Mouse (Mus musculus) hindbrain, embryonic 10.5 days (tissue): ENCODE results near the gene Allc. TPM values are rescaled to one million over a fixed set of nuclear protein-coding genes. Genes with fewer than 3 reads are reported as not detected.

ENCODE experiments used
- DNase-seq: peaks from one replicate; pipeline ENCODE4 v3.0.0-alpha.2; 2017; ENCODE audit warnings: low spot score
- H3K27ac ChIP-seq: fragments of 300-500 bp; sonication (generic); 2 replicates; pipeline ENCODE4 v1.5.1; 2016; ENCODE audit warnings: mild to moderate bottlenecking, moderate library complexity
- H3K27me3 ChIP-seq: fragments of 300-500 bp; sonication (generic); 2 replicates; pipeline ENCODE4 v1.6.1; 2016; ENCODE audit warnings: mild to moderate bottlenecking; ENCODE audit not compliant: poor library complexity, insufficient read depth, severe bottlenecking
- H3K36me3 ChIP-seq: fragments of 300-500 bp; sonication (generic); 2 replicates; pipeline ENCODE4 v1.6.1; 2016; ENCODE audit warnings: mild to moderate bottlenecking, moderate library complexity
- H3K4me1 ChIP-seq: fragments of 300-500 bp; sonication (generic); replicated peaks from 2 replicates; pipeline ENCODE4 v1.6.1; 2016; ENCODE audit warnings: mild to moderate bottlenecking
- H3K4me3 ChIP-seq: fragments of 300-500 bp; sonication (generic); 2 replicates; pipeline ENCODE4 v1.5.1; 2016; ENCODE audit warnings: mild to moderate bottlenecking, moderate library complexity
- H3K9me3 ChIP-seq: fragments of 300-500 bp; sonication (generic); 2 replicates; pipeline ENCODE4 v1.6.1; 2016; ENCODE audit warnings: mild to moderate bottlenecking, moderate library complexity
- WGBS: fragments of 180-500 bp; shearing (Covaris S2); methylation state at CpG from one replicate; pipeline ENCODE4 v1.1.7; 2016; 5-methylcytosine and 5-hydroxymethylcytosine counted together
- polyA plus RNA-seq: library from polyadenylated mRNA; unstranded; fragments of >200 nt; fragmentation: Nextera tagmentation; extraction: Ambion mirVana; gene quantifications from 2 replicates; pipeline ENCODE4 v1.2.1, GENCODE M21; 2016

The Allc gene
- polyA plus RNA-seq, 1 experiment from 2014 or later = not detected

DNA sequence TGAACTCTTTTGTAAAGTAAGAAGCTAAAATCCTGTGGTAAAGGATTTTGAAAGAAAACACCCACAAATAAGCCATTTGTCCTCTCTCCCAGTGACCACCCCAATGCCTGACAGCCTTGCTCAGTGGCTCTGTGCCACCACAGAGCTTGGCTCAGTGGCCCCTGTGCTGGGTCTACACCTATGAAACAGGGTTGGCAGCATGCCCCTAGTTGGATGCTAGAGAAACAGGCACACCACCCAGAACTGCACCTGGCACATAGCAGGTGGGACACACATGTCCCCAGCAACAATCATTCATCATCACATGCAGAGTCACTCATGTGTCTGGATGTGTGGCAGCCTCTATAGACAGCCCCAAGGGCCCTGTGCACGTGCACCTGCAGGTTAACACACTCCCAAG lies 21.2 kb upstream of the Allc start:
- no peak overlapping the region for H3K4me3 ChIP-seq
- H3K27ac ChIP-seq = no peak overlapping the region
- H3K27me3 ChIP-seq = no peaks in the 10 kb centered on the region
- DNase-seq = no peak
- H3K4me1 ChIP-seq = peaks cover 32% of the 10 kb centered on the region
- no peaks in the 10 kb centered on the region for H3K36me3 ChIP-seq
- 79% methylated on average over 1 of the region's 1 CpGs for WGBS
- no peaks in the 10 kb centered on the region for H3K9me3 ChIP-seq

GRCm38 (mm10) chr12:28602259-28602658 lies 19.9 kb upstream of the Allc start:
- WGBS = 35% methylated on average over 4 of the region's 4 CpGs
- H3K27me3 ChIP-seq = no peaks in the 10 kb centered on the region
- DNase-seq = no peak

DNA sequence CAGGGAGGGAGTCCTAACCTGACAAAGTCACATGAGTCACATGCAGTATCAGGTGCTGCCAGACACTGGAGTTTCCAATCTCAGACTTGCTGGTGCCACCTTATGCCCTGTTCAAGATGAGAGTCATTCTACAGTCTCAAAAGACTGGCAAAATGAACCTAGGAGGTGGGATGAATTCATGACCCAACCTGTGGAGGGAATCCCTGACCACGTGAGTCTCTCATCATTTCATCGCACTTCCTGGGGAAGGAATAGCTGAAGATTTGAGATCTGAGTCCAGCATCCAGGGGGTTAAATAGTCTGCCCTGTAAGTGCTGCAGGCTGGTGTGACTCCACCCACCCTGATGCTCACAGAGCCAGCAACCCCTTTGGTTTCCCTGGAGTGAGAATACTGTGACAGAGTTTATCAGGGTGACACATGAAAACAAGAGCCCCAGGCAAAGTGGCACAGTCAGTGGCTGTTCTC lies 16.2 kb upstream of the Allc start:
- no peaks in the 10 kb centered on the region for H3K36me3 ChIP-seq
- no peaks in the 10 kb centered on the region for H3K27me3 ChIP-seq
- peaks cover 23% of the 10 kb centered on the region for H3K4me1 ChIP-seq
- H3K27ac ChIP-seq = no peak overlapping the region
- no peaks in the 10 kb centered on the region for H3K9me3 ChIP-seq
- 59% methylated on average over 2 of the region's 2 CpGs for WGBS
- no peak overlapping the region for H3K4me3 ChIP-seq
- DNase-seq = no peak

More at GRCm38 (mm10) chr12:28602259-28602658, 19.9 kb upstream of the Allc start:
- no peak overlapping the region; the same call in 1 of the 2 replicates for H3K27ac ChIP-seq
- no peaks in the 10 kb centered on the region for H3K36me3 ChIP-seq
- no peaks in the 10 kb centered on the region for H3K9me3 ChIP-seq
- no peak overlapping the region for H3K4me3 ChIP-seq
- peaks cover 26% of the 10 kb centered on the region for H3K4me1 ChIP-seq

DNA sequence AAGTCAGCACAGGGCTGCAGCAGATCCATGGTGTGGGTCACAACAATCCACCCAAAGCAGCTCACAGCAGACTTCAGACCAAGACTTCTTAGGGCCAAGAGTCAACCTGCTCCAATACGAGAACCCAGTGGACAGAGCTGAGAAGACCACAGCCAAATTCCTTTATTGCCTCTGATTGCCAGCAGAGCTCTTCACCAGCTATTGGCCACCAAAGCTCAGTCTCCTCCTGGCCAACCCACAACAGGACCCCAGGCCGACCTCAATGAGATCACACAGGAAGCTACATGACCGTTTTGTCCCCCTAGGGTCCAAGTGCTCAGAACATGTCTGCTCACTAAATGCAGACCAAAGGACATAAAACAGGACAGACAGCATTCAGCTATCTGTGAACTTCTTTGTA lies 15.8 kb upstream of the Allc start:
- H3K9me3 ChIP-seq = no peaks in the 10 kb centered on the region

DNA sequence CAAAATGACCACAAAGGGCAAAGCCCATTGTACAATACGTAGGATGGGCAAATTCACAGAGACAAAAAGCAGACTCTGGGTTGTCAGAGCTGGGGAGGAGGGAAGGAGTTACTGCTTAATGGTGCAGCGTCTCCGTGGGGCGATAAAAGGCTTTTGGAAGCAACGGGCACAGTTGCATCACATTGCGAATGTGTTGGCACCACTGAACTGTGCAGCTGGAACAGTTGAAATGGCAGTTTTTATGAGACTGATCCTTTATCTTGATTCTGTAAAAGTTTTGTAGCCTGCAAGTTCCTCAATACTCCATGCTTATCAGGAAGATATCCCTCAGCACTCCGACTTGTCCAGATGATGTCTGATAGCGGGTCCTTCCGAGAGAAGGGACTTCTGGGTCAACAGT lies 15.4 kb upstream of the Allc start:
- DNase-seq = no peak
- 90% methylated on average over 9 of the region's 9 CpGs for WGBS
- peaks cover 26% of the 10 kb centered on the region for H3K4me1 ChIP-seq

More for the DNA sequence above, 15.8 kb upstream of the Allc start:
- Histone ChIP-seq H3K4me1 (peaks cover 23% of the 10 kb centered on the region), H3K4me3 (no peak overlapping the region), H3K36me3 (no peaks in the 10 kb centered on the region), H3K27me3 (no peaks in the 10 kb centered on the region), H3K27ac (no peak overlapping the region)
- DNase-seq = no peak
- WGBS = 71% methylated on average over 3 of the region's 3 CpGs

GRCm38 (mm10) chr12:28596851-28597250 lies 14.5 kb upstream of the Allc start:
- DNase-seq = no peak
- Histone ChIP-seq H3K4me1 (peaks cover 17% of the 10 kb centered on the region), H3K27me3 (0 out of 2 replicates have a peak, but pooled peaks cover 3% of the 10 kb centered on the region), H3K9me3 (no peaks in the 10 kb centered on the region), H3K36me3 (no peaks in the 10 kb centered on the region), H3K27ac (no peak overlapping the region), H3K4me3 (no peak overlapping the region)

More for the DNA sequence above, 15.4 kb upstream of the Allc start:
- H3K4me3 ChIP-seq = no peak overlapping the region
- H3K27me3 ChIP-seq = no peaks in the 10 kb centered on the region
- no peaks in the 10 kb centered on the region for H3K9me3 ChIP-seq
- H3K27ac ChIP-seq = no peak overlapping the region
- no peaks in the 10 kb centered on the region for H3K36me3 ChIP-seq

GRCm38 (mm10) chr12:28590428-28590827 lies 8.1 kb upstream of the Allc start:
- no peaks in the 10 kb centered on the region for H3K9me3 ChIP-seq
- DNase-seq = no peak
- peaks cover 34% of the 10 kb centered on the region for H3K27me3 ChIP-seq
- peaks cover 22% of the 10 kb centered on the region for H3K4me1 ChIP-seq
- 53% methylated on average over 13 of the region's 13 CpGs for WGBS
- H3K36me3 ChIP-seq = no peaks in the 10 kb centered on the region
- H3K4me3 ChIP-seq = no peak overlapping the region
- 0 out of 2 replicates have a peak overlapping the region, but pooled peaks have one; percentile 45 for H3K27ac ChIP-seq

DNA sequence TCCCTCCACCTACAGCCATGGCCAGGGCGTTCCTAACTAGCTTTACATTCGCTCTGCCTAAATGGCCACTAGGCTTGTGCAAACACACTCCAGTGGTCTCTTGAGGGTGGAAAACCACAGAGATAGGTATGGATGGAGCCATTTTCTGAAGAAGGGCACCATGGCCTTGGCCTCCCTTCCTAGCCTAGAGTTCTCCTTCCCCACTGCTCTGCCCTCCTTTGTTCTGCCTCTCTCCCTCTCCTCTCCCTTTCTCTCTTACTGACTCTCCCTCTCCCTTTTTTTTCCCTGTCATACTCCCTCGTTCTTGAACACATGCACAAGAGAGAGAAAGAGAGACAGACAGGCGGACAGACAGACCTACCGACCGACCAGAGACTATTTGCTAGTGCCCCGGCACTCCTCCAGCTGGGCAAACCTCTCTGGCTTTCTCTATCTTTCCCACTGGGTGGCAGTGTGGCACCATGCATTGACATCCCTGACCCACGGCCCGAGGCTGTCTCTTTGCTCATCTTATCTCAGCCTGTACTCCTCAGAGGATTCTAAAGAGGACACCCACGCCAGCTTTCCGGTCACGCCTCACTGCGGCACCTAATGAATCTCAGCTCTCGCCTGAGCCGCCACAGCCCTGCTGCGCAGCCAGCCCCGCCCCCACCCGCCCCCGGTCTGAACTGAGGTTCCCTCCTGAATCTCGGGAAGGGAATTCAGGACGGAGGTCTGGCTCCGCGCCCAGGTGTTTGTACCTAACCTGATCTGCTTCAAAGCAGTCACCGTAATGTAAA lies 7.0 kb upstream of the Allc start:
- Histone ChIP-seq H3K4me3 (peak overlapping the region; percentile 54), H3K27ac (peak overlapping the region; percentile 74), H3K27me3 (peaks cover 34% of the 10 kb centered on the region), H3K9me3 (no peaks in the 10 kb centered on the region), H3K4me1 (peaks cover 22% of the 10 kb centered on the region), H3K36me3 (no peaks in the 10 kb centered on the region)
- peak; percentile 82 for DNase-seq
- 10% methylated on average over 24 of the region's 24 CpGs for WGBS

DNA sequence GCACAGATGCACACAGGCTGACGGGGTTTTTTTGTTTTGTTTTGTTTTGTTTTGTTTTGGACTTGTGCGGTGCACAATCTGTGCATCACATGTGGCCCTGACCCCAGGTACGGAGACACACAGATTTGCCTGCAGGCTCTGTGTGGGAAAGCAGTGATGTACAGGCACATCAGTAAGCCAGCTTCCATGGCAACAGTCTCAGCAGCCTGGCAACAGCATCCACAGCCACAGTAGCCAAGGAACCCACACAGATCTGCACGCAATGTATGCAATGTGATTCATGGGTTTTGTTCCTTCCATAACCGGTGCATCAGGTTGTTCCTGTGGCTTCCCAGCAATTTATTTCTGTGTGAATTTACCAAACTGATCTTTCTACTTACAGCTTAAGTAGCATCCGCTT lies 5.6 kb upstream of the Allc start:
- Histone ChIP-seq H3K4me3 (no peak overlapping the region), H3K36me3 (no peaks in the 10 kb centered on the region), H3K27ac (no peak overlapping the region), H3K27me3 (peaks cover 34% of the 10 kb centered on the region), H3K4me1 (peaks cover 21% of the 10 kb centered on the region), H3K9me3 (no peaks in the 10 kb centered on the region)
- 75% methylated on average over 6 of the region's 6 CpGs for WGBS
- DNase-seq = no peak

DNA sequence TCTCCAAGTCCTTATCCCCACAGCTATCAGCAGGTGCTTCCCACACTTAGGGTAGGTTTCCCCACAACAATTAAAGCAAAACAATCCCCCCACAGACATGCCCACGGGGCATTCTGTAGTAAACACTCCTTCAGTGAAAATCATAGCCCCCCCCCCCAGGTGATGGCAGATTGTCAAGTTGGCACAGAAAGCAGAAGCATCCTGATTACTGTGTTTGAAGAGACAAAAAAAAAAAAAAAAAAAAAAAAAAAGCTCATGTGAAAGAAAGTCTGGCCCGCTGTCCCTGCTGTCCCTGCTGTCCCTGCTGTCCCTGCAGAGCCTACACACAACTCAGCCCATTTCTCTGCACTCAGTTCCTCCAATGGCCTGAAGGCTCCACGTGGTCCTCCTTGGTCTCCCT lies 1.7 kb upstream of the Allc start:
- H3K27ac ChIP-seq = no peak overlapping the region
- 0 out of 2 replicates have a peak, but pooled peaks cover 4% of the 10 kb centered on the region for H3K4me1 ChIP-seq
- peaks cover 9% of the 10 kb centered on the region for H3K27me3 ChIP-seq
- no peaks in the 10 kb centered on the region for H3K36me3 ChIP-seq
- no peak for DNase-seq
- H3K9me3 ChIP-seq = no peaks in the 10 kb centered on the region
- 60% methylated on average over 3 of the region's 3 CpGs for WGBS
- H3K4me3 ChIP-seq = no peak overlapping the region

GRCm38 (mm10) chr12:28579132-28579531 lies 3.2 kb downstream of the Allc start:
- H3K9me3 ChIP-seq = 0 out of 2 replicates have a peak, but pooled peaks cover 2% of the 10 kb centered on the region
- WGBS = 38% methylated on average over 4 of the region's 4 CpGs

DNA sequence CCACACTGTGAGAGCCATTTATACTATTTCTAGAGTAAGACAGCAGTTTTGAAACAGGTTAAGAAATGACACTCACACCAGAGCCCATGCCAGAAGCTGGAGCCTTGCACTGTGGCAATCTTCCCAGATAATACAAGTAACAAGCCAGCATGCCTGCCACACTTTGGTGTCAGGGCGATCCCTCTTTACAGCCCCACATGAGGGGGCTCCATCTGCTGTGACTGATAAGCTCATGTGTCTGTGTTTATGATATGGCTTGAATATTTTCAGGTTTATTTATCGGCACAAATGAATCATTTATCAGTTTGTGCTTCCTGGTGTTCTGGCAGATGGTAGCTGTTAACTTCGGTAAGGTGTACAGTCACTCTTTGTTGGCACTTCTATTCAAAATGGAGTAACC lies 4.2 kb downstream of the Allc start:
- no peaks in the 10 kb centered on the region for H3K36me3 ChIP-seq
- DNase-seq = no peak
- H3K9me3 ChIP-seq = 0 out of 2 replicates have a peak, but pooled peaks cover 5% of the 10 kb centered on the region
- no peak overlapping the region for H3K27ac ChIP-seq
- H3K4me1 ChIP-seq = no peaks in the 10 kb centered on the region
- no peak overlapping the region for H3K4me3 ChIP-seq
- WGBS = 93% methylated on average over 3 of the region's 3 CpGs
- H3K27me3 ChIP-seq = no peaks in the 10 kb centered on the region

More at GRCm38 (mm10) chr12:28579132-28579531, 3.2 kb downstream of the Allc start:
- DNase-seq = no peak
- no peaks in the 10 kb centered on the region for H3K4me1 ChIP-seq
- H3K27ac ChIP-seq = no peak overlapping the region
- no peaks in the 10 kb centered on the region for H3K27me3 ChIP-seq
- no peaks in the 10 kb centered on the region for H3K36me3 ChIP-seq
- no peak overlapping the region for H3K4me3 ChIP-seq

DNA sequence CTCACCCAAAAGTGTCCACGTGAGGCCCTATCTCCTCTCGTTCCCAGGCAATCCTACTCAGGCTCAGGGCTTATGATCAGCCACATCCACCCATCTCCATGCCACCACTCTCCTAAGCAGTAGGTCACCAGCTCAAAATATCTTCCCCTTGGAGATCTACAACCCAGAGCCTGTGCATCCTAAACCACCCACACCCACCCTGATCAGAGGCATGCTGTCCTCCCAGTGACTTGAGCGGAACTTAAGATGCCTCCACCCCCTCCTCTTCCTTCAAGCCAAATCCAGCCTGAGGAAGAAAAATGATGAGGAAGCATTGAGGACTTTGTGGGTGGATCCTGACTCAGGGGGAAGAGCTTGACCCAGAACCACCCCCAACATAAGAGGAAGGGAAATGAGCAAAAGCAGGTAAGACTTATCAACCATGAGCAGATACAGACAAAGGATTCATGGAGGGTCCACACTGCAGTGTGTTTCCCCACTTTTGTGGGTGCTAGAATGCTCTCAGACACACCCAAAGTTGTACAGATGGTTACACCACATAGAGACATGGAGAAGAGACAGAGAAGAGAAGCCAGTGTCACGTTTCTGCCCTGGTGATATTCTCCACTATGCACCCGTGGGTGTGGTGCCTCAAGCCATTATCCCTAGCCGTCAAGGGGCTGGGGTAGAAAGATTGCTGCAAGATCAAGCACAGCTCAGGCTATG lies 6.8 kb downstream of the Allc start:
- Histone ChIP-seq H3K4me1 (no peaks in the 10 kb centered on the region), H3K27ac (no peak overlapping the region), H3K4me3 (no peak overlapping the region), H3K36me3 (no peaks in the 10 kb centered on the region), H3K9me3 (0 out of 2 replicates have a peak, but pooled peaks cover 5% of the 10 kb centered on the region), H3K27me3 (no peaks in the 10 kb centered on the region)
- DNase-seq = no peak
- WGBS = 80% methylated on average over 6 of the region's 6 CpGs
